Mouse (Mus musculus) bone marrow, adult 2 months (tissue): Measurements from ENCODE around the gene Fam178b.

Source experiments
- CTCF ChIP-seq: fragments of 200-500 bp; IDR thresholded peaks from 2 replicates; pipeline ENCODE4 v1.5.1; 2011; ENCODE audit warnings: low read length, control low read depth; ENCODE audit not compliant: control insufficient read depth, insufficient read depth
- POLR2A ChIP-seq: fragments of 200-500 bp; IDR thresholded peaks from 2 replicates; pipeline ENCODE4 v1.6.1; 2011; ENCODE audit warnings: low read depth, mild to moderate bottlenecking, control low read depth, low read length, borderline replicate concordance; ENCODE audit not compliant: control insufficient read depth

DNA sequence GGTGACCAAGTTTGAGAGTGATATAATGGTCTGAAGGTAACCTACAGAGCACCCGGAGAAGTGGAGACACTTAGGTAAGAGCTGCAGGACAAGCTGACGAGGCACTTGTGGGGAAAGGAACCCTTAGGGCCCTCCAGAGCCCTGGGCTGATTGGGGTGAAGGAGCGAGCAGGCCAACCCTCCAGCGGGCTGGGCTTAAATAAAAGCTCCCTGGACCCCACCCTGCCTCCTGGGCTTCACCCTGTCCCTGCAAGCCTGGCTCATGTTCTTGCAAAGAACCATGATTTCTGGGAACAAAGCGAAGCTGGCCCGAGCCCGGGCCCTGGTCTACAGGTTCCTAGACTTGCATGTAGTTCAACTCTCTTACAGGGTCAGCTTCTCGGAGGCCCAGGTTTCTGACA, 109.5 kb downstream of the Fam178b start:
- TF ChIP-seq CTCF (no peak), POLR2A (no peak)
